Mouse (Mus musculus) activated CD4-positive, CD25-positive, alpha-beta regulatory T cell, adult 4 months (primary cell): ENCODE data around the gene Nat9. TPM values are rescaled to one million over a fixed set of nuclear protein-coding genes. Genes with fewer than 3 reads are reported as not detected.
A peak's percentile ranks its signal among the peaks of the same experiment; 100 is the strongest.

ENCODE experiments used
- ATAC-seq: one replicate; pipeline ENCODE4 v1.8.0; 2017
- polyA plus RNA-seq, 2 experiments: library from polyadenylated mRNA; unstranded; fragments of 100-300 nt; shearing (Covaris generic); gene quantifications; one replicate each; pipeline ENCODE4 v1.2.1; 2017

The Nat9 gene
- polyA plus RNA-seq, 2 experiments from 2014 or later = 14.0 to 14.6 TPM

DNA sequence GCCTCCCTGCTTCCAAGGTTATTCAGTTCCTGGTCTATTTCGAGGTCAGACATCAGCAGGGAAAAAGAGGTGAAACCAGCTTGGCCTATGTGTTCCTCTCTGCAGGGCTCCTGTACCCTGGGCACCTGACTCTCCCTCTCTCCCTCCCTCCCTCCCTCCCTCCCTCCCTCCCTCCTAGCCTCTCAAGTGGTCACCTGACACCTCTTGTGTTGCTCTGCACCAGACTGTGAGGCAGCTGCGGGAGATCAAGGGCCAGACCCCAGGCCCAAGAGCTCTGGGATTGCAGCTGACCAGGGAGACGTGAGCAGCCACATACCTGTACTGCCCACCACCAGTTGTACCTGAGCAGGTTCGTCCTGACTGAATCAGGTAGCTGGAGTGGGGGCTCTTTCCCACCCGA, 27.5 kb upstream of the Nat9 start:
- no peak for ATAC-seq

DNA sequence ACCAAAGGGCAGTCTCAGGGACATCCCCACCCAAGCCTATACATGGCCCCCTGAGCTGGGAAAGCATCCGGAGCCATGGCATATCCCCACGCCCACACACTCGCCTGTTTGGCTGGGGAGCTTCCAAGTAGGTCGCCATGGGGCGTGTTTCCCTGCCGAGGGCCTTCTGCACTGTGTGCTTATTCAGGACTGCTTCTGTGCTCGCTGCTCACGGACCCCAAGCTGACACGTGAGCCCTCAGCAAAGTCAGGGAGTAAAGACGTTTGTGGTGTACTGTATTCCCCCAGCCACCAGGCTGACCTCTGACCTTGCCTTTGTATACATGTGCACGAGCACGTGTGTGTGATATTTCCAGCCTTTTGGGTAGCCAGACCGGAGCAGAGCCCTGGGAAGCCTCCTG, 24.5 kb upstream of the Nat9 start:
- no peak for ATAC-seq

DNA sequence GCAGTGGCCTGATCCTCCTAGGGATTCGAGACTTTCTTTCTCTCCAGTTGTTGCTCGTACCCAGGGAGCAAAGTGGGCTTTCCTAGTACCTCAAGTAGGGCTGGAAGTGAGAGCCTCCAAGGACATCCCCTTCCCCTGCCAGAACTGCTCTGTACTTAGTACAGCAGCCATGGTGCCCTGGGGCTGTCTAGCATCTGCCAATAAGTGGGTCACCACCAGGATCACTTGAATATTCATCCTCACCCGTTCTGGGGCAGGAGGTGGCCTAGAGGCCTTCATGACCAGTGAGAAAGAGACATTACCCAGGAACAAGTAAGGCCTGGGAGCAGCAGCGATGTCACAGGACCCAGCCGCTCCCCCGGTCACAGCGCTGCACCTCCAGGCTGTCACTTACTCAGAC, 22.3 kb upstream of the Nat9 start:
- no peak for ATAC-seq

DNA sequence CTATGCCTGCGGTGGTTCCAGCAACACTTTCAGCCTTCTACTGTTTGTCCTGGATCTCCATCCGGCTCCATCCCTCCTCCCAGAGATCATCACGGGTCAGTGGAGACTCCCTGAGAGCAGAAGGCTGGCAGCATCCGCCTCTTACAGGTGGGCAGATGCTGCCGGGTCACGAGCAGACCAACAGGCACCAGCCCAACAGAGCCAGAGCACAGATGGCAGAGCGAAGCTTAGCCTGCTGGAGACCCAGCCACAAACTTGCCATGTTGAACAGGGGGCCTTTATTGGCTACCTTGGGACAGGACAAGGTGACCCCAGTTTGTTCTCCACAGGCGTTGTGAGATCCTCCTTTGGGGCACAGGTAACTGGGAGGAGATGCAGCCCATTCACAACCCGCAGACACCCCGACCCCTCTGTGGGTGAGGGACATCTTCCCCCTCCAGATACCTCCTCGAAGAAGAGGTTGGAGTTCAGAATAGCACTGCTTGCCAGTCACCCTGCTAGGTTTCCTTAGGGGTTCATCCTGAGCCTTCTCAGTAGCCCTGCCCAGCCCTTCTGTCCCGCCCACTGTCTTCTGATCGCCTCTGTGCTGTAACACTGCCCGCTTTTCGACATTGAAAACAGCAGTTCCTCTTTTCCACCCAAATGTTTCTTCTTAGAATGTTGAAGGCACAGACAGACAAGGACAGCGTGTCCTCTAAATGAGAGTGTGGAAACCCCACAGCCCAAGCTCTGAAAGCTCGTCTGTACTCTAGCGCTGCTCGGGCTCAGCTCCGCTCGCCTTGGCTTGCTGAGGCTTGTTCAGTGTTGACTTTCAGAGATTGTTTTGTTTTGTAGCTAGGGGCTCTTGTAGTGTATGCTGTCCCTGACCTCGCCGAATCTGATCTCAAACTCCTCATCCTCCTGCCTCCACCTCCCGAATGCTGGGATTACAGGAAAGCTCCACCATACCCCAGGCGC, 21.4 kb upstream of the Nat9 start:
- no peak for ATAC-seq

DNA sequence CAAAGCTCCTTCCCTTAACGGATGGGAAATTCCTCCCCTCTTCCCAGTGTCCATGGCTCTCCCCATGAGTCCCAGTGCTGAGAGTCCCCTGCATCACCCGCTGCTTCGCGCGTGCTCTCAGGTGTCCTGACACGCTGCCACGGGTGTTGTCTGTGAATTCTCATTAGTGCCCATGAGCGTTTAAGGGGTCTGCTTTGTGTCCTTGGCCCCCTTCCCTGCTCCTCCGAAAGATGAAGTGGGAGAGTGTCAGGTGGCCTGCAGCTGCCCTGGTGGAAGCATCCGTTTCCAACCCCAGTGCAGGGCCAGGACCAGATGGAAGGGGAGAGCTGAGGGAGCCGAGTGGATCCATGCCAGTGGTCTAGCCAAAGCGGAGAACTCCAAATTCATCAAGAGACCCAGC, 20.5 kb upstream of the Nat9 start:
- ATAC-seq = no peak

DNA sequence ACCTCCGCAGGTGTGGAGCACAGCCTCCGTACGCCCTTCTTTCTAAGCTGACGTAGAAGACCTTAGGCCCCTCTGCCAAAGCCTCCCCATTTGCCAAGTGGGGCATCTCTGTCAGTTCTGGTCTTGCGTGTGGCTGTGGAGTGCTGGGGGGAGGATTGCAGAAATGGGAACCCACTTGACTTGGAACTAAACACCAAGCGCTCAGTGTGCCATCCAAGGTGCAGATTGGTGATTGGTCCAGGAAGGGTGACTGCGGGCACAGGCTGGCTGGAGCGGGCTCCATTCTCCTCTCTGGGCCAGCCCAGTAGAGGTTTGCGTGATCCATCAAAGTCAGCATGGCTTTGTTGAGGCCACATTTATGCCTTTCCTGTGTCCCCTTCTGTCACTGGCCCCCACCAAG, 15.1 kb upstream of the Nat9 start:
- ATAC-seq = no peak

DNA sequence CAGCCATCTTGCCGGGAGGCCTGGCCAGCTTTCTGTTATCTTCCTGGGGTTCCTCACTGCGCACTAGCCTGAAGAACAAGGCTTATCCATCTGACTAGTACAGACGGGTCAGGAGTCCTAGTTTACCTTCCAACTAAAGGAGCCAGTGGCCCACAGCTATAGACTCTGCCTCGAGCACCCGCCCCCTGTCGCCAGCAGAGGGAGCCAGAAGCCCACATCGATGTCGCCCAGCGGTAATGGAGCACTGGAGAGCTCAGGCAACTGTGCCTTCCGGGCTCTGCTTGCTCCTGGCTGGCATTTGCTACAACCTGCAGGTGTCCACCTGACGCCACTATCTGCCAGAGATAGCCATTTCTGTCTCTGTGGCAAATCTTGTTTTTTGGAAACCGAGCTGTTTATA, 14.7 kb upstream of the Nat9 start:
- peak; percentile 56 for ATAC-seq

DNA sequence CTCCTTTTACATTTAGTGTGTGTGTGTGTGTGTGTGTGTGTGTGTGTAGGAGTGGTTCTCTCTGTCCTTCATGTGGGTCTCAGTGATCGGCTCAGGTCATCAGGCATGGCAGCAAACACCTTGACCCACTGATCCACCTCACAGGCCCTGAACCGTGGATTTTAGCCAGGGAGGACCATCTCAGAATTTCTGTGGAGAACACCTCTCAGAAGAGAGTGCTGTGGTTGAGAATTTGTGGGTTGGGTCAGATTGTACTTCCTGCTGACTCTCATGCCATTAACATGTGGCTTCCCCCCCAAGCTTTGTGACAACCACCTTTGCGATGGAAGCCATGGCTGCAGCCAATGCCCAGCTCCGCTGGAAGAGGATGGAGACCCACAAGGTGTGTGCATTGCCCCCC, 12.9 kb upstream of the Nat9 start:
- ATAC-seq = no peak

DNA sequence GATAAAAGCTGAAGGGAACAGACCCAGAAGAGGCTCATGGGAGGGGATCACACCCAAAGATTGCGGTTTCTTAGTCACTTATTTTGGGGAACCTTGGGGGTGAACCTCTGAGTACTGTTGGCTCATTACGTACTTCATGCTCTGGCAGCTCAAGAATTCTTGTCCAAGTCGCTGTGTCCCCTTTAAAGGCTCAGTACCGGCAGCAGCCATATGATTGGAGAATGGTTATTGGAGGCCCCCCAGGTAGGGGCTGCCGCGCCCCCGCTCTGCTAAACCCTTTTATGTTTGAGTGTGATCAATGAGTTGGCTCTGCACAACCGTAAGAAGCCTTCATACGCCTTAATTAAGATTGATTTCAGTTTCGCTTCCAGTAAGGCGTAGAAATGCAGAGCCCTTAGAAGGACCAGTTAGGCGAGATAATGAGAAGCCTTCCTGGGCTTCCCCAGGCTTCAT, 11.3 kb upstream of the Nat9 start:
- peak; percentile 70 for ATAC-seq

DNA sequence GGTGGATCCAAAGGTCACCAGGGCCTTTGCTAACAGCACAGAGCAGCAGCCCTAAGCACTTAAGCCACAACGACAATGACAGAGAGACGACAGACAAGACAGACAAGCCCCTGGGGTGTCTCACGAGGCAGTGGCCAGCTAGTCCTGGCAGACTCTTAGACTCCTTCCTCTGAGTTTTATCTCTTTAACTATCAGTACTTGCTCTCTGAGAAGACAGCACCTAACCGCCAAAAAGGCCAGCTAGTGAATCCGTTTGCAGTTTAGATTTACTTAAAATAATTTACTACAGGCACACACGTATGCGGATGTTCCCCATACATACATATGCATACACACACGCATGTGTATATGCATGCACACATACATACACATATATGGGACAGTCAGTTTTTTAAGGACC, 9.9 kb upstream of the Nat9 start:
- no peak for ATAC-seq

DNA sequence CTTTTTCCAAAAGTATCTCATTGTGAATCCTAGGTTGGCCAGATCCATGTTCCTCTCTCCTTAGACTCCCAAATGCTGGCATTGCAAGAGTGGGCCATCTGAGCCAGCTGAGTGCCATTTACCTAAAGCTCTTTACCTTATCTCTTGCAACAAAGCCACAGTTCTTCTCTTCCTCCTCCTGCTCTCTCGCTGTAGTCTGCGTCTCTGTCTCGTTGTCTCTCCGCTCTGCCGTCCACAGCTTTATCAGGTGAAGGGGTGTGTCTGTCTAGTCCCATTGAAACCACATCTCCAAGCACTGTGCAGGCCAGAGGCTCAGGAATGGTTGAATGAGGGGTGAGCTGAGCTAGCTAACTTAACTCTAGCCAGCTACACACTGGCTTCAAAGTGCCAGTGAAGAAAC, 8.3 kb upstream of the Nat9 start:
- ATAC-seq = no peak

DNA sequence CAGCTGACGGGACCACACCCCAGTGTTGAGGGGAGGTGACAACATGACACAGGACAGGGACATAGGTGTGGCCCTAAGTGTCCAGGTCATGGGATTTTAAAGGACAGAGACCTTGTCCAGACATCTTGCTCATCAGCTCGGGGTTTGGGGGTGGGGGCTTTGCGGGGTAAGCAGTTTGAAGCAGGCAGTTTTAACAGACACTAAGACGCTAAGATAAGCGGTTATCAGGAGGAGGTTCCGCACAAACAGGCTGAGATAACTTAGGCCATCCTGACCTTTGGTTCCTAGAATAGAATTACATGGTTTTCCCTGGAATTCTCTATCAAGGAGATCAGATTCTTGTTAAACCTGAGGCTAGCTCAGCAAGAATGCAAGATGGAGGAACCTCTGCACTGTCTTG, 7.0 kb upstream of the Nat9 start:
- no peak for ATAC-seq

DNA sequence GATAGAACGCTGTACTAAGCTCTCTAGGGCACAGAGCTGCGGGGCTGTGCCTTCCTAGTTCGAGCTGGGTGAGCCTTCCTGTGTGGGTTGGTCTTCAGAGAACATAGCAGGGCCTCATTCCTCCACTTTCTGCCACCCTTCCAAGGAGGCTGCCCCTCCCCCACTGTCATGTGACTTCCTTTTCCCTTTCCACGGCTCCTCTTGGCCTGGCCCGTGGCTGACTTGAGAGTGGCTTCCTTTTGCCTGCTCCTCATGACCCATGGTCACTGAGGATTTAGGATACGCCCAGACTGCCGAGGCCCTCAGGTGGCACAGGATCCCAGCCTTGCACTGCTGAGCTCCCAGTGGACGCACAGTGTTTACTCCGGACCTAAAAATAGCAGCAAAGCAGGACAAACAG, 4.5 kb upstream of the Nat9 start:
- no peak for ATAC-seq

DNA sequence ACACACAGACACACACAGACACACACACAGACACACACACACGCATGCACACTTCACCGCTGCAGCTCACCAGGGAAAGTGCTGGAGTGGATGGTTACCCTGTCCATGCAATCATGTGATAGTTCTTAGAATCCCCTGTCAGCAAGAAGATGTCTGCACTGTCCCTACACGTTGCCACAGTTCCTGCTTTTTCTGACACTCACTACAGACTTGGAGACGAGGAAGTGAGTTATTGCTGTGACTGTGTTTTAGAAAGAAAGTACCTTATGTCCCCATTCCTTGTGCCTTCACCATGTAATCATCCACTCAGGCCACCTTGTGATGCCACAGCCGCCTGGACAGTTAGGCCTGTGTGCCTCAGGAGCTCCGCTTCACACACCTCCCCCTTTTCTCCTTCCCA, 1.6 kb upstream of the Nat9 start:
- no peak for ATAC-seq

DNA sequence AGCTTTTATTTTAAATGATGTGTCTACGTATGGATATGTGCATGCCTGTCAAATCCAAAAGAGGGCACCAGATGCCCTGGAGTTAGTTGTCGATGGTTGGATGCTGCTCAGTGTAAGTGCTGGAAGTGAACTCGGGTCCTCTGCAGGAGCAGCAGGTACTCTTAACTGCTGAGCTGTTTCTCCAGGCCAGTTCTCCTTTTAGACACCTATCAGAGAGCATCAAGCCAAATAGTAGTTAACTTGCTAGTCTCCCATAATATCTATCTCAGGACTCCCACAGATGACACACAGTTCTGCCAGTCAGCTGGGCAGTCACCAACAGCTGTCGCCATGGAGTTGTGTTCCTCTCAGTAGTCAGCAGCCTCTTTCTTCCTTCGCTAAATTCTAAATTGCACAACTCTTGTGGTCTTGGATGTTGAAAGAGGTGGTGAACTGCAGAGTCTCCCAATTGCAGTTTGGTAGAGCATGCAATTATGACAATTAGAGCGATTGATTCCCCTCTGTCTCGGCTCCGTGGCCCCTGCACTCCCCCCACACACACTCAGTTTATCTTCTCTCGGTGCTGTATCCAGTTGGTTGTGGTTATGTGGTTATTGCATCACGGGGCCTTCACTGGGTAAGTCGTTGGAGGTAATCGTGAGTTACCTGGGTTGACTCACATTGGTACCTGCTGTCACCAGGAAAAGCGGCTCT, 1.0 kb upstream of the Nat9 start:
- ATAC-seq = no peak

DNA sequence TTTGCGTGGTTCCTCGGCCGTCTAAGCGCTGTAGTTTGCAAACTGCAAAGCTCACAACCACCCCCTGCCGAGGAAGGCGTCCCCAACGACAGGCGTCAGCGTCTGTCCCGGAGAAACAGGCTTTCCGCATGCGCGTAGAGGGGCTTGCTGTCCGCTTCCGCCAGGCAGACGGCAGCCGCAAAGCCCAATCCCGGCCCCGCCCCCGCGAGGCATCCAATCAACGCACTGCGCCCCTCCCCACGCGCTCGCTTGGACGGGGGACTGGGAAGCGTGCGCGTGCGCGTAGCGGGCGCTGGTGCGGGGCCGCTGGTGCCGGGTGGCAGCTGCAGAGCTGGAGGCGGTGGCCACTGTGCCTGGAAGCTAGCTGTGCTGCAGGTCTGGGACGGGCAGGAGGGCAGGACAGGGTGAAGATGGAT, 427 bp downstream of the Nat9 start, which contains the start of gene Tmem104:
Gene Tmem104 (plus strand): TSS at position 264 of the 416 bp plus-strand sequence.
- peak; percentile 78 for ATAC-seq

DNA sequence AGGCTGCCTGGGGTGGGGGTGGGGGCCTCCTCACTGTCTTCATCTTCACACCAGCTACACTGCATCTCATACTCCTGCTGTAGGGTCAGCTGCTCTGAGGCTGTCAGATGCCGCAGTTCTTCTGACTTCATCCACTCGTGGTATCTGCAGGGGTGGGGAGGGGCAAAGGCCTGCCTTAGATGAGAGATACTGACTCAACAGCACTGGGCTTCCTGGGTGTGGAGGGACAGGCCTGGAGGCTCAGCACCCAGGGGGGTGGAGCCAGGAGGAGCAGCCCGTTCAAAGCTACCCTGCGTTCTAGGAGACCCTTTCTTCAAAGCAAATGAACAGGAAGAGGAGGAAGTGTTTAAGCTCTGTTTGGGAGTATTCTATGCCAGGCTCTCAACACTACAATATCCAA, 2.7 kb downstream of the Nat9 start:
- ATAC-seq = no peak

DNA sequence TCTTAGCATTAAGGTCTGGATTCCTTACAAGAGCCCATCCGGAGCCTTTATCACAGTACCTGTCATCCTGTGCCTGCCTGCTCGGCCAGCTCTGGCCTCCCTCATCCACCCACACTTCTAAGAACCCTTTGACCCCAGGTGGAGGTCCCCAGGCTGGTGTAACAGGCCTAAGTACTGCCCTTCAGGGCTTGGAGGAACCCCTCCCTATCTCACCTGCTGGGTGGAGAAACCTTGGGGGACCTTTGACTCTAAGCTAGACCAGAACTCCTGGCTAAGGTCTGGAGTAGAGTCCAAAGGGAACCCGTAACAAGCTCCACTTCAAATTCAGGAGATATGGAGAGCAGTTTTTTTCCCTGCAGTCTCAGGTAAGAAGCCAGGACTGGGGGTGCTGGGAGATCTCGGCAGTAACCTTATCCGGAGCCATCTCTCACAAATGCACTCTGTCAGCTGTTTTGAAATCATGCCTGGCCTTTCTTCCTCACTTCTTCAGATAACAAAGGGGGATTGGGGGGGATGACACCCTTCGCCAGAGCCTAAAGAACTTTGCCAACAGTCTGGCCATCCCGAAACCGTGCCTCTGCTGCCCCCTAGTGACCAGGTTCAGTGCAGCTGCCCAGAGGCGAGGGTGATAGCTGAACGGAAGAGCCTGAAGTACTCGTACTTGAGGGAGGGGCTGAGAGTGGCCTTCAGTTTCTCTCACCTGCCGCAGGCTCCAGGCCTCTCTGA, 5.6 kb downstream of the Nat9 start:
- peak; percentile 38 for ATAC-seq

DNA sequence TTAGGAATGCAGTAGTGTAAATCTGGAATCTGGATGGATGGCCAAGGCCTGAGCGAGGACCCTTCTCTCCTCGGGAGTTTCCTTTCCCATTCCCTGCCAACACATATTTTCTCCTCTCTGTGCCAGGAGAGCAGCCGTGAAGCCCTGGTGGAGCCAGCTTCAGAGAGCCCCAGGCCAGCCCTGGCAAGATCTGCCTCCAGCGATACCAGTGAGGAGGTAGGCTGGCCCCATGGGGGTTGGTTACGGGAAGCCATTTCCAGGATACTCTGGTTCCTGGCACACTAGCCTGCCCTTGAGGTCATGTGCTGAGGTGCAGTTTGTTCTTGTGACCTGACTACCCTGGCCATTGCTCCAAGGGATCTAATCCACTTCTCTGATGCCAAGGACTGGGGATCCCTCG, 7.8 kb downstream of the Nat9 start:
- ATAC-seq = no peak

DNA sequence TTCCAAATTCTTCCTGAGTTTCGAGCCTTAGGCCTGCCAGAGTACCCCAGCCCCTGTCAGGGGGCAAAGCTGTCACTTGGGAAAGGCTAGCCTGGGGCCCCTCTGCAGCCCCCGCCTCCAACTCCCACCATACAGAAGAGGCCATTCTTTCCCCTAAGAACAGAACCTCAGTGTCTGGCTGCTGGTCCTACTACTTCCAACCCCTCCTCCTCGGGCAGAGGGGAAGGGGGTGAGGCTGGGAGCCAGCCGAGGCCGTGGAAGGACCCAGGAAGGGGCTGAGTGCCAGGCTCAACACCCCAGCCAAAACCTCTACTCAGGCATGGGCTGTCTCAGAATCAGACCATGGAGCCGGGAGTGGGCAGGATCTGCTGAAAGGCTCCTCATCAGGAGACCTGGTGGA, 8.5 kb downstream of the Nat9 start:
- no peak for ATAC-seq

DNA sequence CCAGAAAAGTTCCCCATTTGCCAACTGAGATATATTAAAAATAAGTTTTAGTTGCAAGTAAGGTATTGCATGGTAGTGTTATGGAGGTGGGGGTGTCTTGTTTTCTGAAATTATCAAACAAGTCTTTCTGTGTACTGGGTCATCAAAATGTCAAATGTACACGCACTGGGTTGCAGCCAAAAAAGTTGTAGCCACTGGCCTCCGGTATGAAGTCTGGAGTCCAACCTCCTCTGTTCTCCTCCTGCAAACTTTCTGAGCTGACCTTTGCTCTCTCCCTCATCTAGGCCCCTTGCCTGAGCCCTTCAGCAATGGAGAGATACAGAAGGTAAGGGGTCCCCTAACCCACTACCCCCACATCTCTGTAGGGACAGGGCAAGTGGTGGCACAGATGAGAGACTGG, 8.9 kb downstream of the Nat9 start:
- no peak for ATAC-seq

DNA sequence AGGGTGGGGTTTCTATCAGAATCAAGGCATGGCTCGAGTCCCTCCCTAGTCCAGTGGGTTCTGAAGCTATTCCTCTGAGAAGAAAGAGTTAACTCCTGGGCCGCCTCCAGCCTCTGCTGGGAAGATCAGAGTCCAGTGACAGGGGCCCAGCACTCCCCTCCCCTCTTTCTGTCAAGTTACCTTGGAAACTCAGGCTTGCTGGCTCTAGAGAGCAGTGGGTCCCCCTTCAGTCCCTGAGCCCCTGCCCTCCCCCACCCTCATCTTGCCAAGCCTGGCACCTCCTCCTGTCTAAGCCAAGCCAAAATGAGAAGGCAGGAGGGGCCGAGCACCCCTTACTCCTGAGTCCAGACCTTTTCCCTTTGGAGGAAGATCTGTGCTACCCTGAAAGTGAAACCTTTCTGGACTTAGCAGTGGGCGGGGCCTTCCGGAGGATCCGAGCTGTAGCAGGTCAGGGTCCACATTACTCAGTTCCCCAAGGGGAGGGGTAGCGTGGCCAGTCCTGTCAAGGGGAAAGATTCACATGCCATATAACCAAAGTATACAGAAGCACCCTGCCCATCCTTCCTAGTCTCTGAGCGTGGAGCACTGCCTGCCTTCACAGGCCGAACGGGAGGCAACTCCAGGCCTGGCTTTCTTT, 10.0 kb downstream of the Nat9 start:
- ATAC-seq = no peak
